Mouse (Mus musculus) urinary bladder, postnatal 36 days (tissue): ENCODE results near the gene Kcna5.

Experiments used
- DNase-seq, 2 experiments: peaks; one replicate each; pipeline ENCODE4 v3.0.0; 2022; ENCODE audit warnings: low spot score in 2 of 2, mixed read lengths in 1 of 2

Gene Kcna5

GRCm38 (mm10) chr6:126536926-126537325, 1.7 kb upstream of the Kcna5 start:
- DNase-seq, result no peak

DNA sequence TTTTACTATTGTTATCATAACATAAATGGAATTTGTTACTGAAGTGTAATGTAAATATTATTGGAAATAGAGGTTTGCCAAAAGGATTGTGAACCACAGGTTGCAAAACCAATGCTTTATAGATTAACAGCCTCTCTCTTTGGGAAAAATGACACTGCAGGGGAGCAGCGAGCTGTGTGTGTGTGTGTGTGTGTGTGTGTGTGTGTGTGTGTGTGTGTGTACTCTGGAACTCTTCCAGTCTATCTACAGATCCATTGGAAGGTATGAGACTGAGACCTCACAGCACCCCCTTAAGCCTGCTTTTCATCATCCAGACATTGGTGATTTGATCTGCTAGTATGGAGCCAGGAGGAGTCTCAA, 679 bp upstream of the Kcna5 start:
- DNase-seq, result no peak

GRCm38 (mm10) chr6:126534531-126535207, 543 bp downstream of the Kcna5 start:
- no peak for DNase-seq

- no peak for DNase-seq
Observed at GRCm38 (mm10) chr6:126531306-126531705, 3.9 kb downstream of the Kcna5 start.

- DNase-seq, result no peak
Observed at GRCm38 (mm10) chr6:126530019-126530418, 5.2 kb downstream of the Kcna5 start.

GRCm38 (mm10) chr6:126514720-126515119, 20.5 kb downstream of the Kcna5 start:
- DNase-seq, result no peak

DNA sequence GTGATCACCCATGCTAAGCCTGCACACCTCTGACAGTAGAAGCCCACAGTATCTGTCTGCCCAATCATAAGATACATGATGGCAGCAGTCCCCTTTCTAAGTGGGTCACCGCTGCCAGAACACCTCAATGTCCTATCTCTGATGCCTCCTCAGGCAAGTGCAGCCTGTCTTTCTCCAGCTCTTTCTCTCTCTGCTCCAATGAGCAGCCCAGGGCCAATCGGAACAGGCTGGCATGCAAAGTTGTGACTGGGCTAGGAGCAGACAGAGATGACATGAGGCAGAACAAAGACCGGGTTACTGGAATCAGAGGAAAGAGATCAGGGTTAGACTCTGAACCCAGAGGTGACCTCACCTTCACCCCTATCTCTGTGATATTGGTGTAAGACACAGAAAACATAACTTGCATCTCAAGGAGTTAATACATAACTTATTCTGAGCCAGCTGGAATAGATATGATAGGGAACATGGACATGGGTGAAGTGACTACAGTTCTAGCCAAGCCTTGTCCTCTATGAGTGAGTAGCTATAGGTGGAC, 21.4 kb downstream of the Kcna5 start:
- DNase-seq, result no peak

- no peak for DNase-seq
Observed at GRCm38 (mm10) chr6:126513154-126513553, 22.1 kb downstream of the Kcna5 start.

GRCm38 (mm10) chr6:126508671-126509070, 26.5 kb downstream of the Kcna5 start:
- no peak for DNase-seq

- DNase-seq, result no peak
Observed at GRCm38 (mm10) chr6:126503920-126504319, 31.3 kb downstream of the Kcna5 start.

- DNase-seq, result no peak
Observed at GRCm38 (mm10) chr6:126502691-126503301, 32.4 kb downstream of the Kcna5 start.

GRCm38 (mm10) chr6:126500985-126501384, 34.2 kb downstream of the Kcna5 start:
- DNase-seq, result no peak

- DNase-seq, result peak; percentile 70 to 77
Observed at GRCm38 (mm10) chr6:126500088-126500487, 35.1 kb downstream of the Kcna5 start.

- DNase-seq, result peak; percentile 19 to 20
Observed at GRCm38 (mm10) chr6:126497878-126498277, 37.3 kb downstream of the Kcna5 start.

GRCm38 (mm10) chr6:126497173-126497839, 37.9 kb downstream of the Kcna5 start:
- no peak for DNase-seq

DNA sequence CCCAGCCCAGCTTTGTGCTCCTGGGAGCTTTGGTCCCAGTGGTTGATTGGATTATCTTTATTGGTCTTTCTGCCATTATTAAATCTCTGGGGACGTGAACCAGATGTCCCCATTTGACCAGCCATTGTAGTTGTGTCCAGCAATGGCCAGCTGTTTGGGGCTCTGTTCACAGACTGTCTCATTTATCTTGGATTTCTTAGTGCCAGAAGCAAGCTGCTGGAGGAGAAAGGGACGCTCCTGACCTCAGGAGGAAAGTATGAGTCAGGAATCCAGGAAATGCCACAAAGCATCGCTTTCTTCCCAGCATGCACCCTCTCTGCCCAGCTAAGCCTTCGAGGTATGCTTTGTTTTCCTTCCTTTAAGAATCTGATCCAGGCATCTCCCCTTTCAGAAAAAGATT, 48.1 kb downstream of the Kcna5 start:
- DNase-seq, result no peak

DNA sequence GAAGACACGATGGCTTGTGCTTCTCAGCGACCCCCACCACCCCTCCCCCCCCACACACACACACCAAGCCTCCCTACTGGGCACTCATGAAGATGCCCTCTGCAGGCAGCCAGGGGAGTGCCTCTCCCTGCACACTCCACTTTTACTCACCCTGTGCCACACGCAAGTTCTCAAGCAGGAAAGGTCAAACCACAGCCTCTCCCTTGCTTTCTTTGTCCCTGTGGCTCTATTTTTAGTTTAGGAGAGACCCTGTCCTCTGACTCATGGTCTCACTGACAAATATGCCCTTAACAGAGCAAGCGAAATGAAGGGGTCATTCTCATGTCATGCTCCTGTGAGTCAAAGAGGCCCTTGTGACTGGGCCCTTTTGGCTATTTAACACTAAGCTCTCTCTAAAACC, 50.3 kb downstream of the Kcna5 start:
- no peak for DNase-seq

- DNase-seq, result no peak
Observed at GRCm38 (mm10) chr6:126483264-126483867, 51.8 kb downstream of the Kcna5 start.
